Mouse (Mus musculus) stomach, postnatal 0 days (tissue): ENCODE results near the gene Rhoj.
"Not testable (repeated sequence)": the region's sequence is repeated elsewhere in the genome, so short reads cannot be mapped to it uniquely, and the experiment has no call there.

Experiments
- CTCF ChIP-seq: IDR thresholded peaks from 2 replicates; pipeline ENCODE4 v1.5.1; 2016; ENCODE audit warnings: antibody characterized with exemption, low read depth, mild to moderate bottlenecking, moderate library complexity
- EP300 ChIP-seq: optimal IDR thresholded peaks from 2 replicates; pipeline ENCODE3; 2016; ENCODE audit warnings: antibody characterized with exemption

DNA sequence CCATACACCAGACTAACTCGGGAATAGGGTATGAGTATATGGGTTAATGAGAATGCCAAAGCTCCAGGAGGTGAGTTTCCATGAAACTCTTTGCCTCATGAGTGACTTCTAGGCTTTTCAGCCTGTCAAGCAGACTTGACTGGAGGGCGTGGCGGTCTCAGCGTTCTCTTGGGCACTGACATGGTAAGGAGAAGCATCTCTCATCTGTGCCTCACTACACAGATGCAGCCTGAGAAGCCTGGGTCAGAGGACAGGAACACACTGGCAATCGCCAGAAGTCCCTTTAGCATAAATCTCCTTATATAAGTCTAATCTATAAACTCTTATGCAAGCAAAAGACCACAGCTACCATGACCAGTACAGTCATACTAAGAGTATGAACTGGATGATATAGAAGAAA lies 41.4 kb downstream of the Rhoj start:
- TF ChIP-seq CTCF, EP300: not testable (repeated sequence)
